Mouse (Mus musculus) hindbrain, embryonic 16.5 days (tissue): ENCODE measurements around the gene Mad2l2. TPM values are rescaled to one million over a fixed set of nuclear protein-coding genes. Genes with fewer than 3 reads are reported as not detected.
"Not testable (repeated sequence)": the region's sequence is repeated elsewhere in the genome, so short reads cannot be mapped to it uniquely, and the experiment has no call there.

ENCODE experiments used
- ATAC-seq: fragments of 200-750 bp; cut with Nextera tagmentation; 2 replicates; pipeline ENCODE4 v1.8.0; 2017; ENCODE audit warnings: moderate TSS enrichment, moderate library complexity
- H3K27ac ChIP-seq: fragments of 300-500 bp; sonication (generic); 2 replicates; pipeline ENCODE4 v1.5.1; 2014; ENCODE audit warnings: low read depth, mild to moderate bottlenecking, control low read depth, low read length, moderate library complexity
- H3K27me3 ChIP-seq: fragments of 300-500 bp; sonication (generic); replicated peaks from 2 replicates; pipeline ENCODE4 v1.6.1; 2014; ENCODE audit warnings: low read length; ENCODE audit not compliant: control insufficient read depth, insufficient read depth
- H3K36me3 ChIP-seq: fragments of 300-500 bp; sonication (generic); 2 replicates; pipeline ENCODE4 v1.6.1; 2014; ENCODE audit warnings: mild to moderate bottlenecking, low read length, moderate library complexity, mixed read lengths; ENCODE audit not compliant: control insufficient read depth, insufficient read depth
- H3K4me1 ChIP-seq: fragments of 300-500 bp; sonication (generic); 2 replicates; pipeline ENCODE4 v1.6.1; 2014; ENCODE audit warnings: low read depth, low read length; ENCODE audit not compliant: control insufficient read depth, insufficient read depth
- H3K4me2 ChIP-seq: fragments of 300-500 bp; sonication (generic); 2 replicates; pipeline ENCODE4 v1.6.1; 2014; ENCODE audit warnings: mild to moderate bottlenecking, low read length, control low read depth, moderate library complexity
- H3K4me3 ChIP-seq: fragments of 300-500 bp; sonication (generic); 2 replicates; pipeline ENCODE4 v1.5.1; 2014; ENCODE audit warnings: mild to moderate bottlenecking, low read length, control low read depth, moderate library complexity
- H3K9ac ChIP-seq: fragments of 300-500 bp; sonication (generic); 2 replicates; pipeline ENCODE4 v1.6.1; 2014; ENCODE audit warnings: low read depth, mild to moderate bottlenecking, control low read depth, low read length, moderate library complexity
- H3K9me3 ChIP-seq: fragments of 300-500 bp; sonication (generic); 2 replicates; pipeline ENCODE4 v1.6.1; 2014; ENCODE audit warnings: mild to moderate bottlenecking, low read length, moderate library complexity; ENCODE audit not compliant: control insufficient read depth
- WGBS: fragments of 180-500 bp; shearing (Covaris S2); extraction: QIAGEN DNeasy Blood & Tissue Kit; methylation state at CpG from one replicate; pipeline ENCODE4 v1.1.7; 2014; 5-methylcytosine and 5-hydroxymethylcytosine counted together
- microRNA-seq: library from miRNA; unstranded; fragments of <30 nt; microRNA quantifications from one replicate; pipeline ENCODE4, GENCODE M21; 2017
- polyA plus RNA-seq: library from polyadenylated mRNA; unstranded; fragments of >200 nt; fragmentation: Nextera tagmentation; extraction: Ambion mirVana; gene quantifications from 2 replicates; pipeline ENCODE4 v1.2.1, GENCODE M21; 2015

Mad2l2 gene
- polyA plus RNA-seq, 1 experiment from 2014 or later, result 98.0 TPM

- H3K4me1 ChIP-seq, H3K9me3 ChIP-seq, H3K4me2 ChIP-seq, H3K4me3 ChIP-seq, H3K27ac ChIP-seq, H3K36me3 ChIP-seq, ATAC-seq, H3K9ac ChIP-seq, H3K27me3 ChIP-seq: not testable (repeated sequence)
- WGBS, result 100% methylated on average over 1 of the region's 1 CpGs
Observed at GRCm38 (mm10) chr4:148188767-148189166, 58.6 kb downstream of the Mad2l2 start.

- no peaks in the 10 kb centered on the region for H3K27me3 ChIP-seq
- H3K9me3 ChIP-seq, result no peaks in the 10 kb centered on the region
- H3K9ac ChIP-seq, result no peak overlapping the region
- no peak overlapping the region for H3K4me3 ChIP-seq
- no peak for ATAC-seq
- no peak overlapping the region for H3K4me2 ChIP-seq
- no peak overlapping the region for H3K27ac ChIP-seq
- H3K36me3 ChIP-seq, result no peaks in the 10 kb centered on the region
- peaks cover 4% of the 10 kb centered on the region; the same call in 1 of the 2 replicates for H3K4me1 ChIP-seq
- 33% methylated on average over 11 of the region's 11 CpGs for WGBS
Observed at GRCm38 (mm10) chr4:148192707-148193245, 62.6 kb downstream of the Mad2l2 start.

GRCm38 (mm10) chr4:148194400-148194799 is 64.2 kb downstream of the Mad2l2 start:
- H3K9ac ChIP-seq, result no peak overlapping the region
- no peak for ATAC-seq

More at GRCm38 (mm10) chr4:148194400-148194799, 64.2 kb downstream of the Mad2l2 start:
- H3K27ac ChIP-seq, result no peak overlapping the region
- no peak overlapping the region for H3K4me3 ChIP-seq
- H3K4me1 ChIP-seq, result peaks cover 7% of the 10 kb centered on the region; the same call in 1 of the 2 replicates
- no peaks in the 10 kb centered on the region for H3K36me3 ChIP-seq
- H3K4me2 ChIP-seq, result no peak overlapping the region
- H3K9me3 ChIP-seq, result no peaks in the 10 kb centered on the region
- H3K27me3 ChIP-seq, result no peaks in the 10 kb centered on the region

Small RNAs within 50 kb of the gene (microRNA-seq; reads per million reads assigned to microRNA genes)
- not detected for gene Mir7022

Other genes with a start within 250 kb of the Mad2l2 start
- 107 and 115 TPM in 2 replicates for gene Mfn2, start 225.7 kb upstream of the Mad2l2 start, polyA plus RNA-seq
- gene Plod1, start 193.6 kb upstream of the Mad2l2 start, polyA plus RNA-seq, result 28.4 and 34.8 TPM in 2 replicates
- gene 2510039O18Rik, start 189.5 kb upstream of the Mad2l2 start, polyA plus RNA-seq, result 8.0 and 10.6 TPM in 2 replicates
- gene Nppb, start 144.6 kb upstream of the Mad2l2 start, polyA plus RNA-seq, result 0.20 and 0.21 TPM in 2 replicates
- 1.2 and 1.6 TPM in 2 replicates for gene Nppa, start 129.7 kb upstream of the Mad2l2 start, polyA plus RNA-seq
- 29.9 and 33.5 TPM in 2 replicates for gene Clcn6, start 91.6 kb upstream of the Mad2l2 start, polyA plus RNA-seq
- 16.5 and 18.5 TPM in 2 replicates for gene Mthfr, start 91.3 kb upstream of the Mad2l2 start, polyA plus RNA-seq
- 7.4 and 9.3 TPM in 2 replicates for gene Agtrap, start 42.4 kb upstream of the Mad2l2 start, polyA plus RNA-seq
- gene Draxin, start 314 bp downstream of the Mad2l2 start, polyA plus RNA-seq, result 12.0 and 14.9 TPM in 2 replicates
- gene Fbxo6, start 21.8 kb downstream of the Mad2l2 start, polyA plus RNA-seq, result 20.3 and 22.9 TPM in 2 replicates
- 104 and 114 TPM in 2 replicates for gene Fbxo44, start 30.1 kb downstream of the Mad2l2 start, polyA plus RNA-seq
- 24.9 and 31.1 TPM in 2 replicates for gene Fbxo2, start 30.2 kb downstream of the Mad2l2 start, polyA plus RNA-seq
- gene Disp3, start 157.6 kb downstream of the Mad2l2 start, polyA plus RNA-seq, result 11.6 and 13.6 TPM in 2 replicates